Mouse (Mus musculus): ENCODE results near the gene Cd99l2. TPM values are rescaled to one million over a fixed set of nuclear protein-coding genes. Genes with fewer than 3 reads are reported as not detected.
"Not testable (repeated sequence)": the region's sequence is repeated elsewhere in the genome, so short reads cannot be mapped to it uniquely, and the experiment has no call there.

The Cd99l2 gene
- total RNA-seq (2021) = 10 to 100 TPM; 28.4 to 30.3 TPM
- long read RNA-seq, experiment 1, transcript Cd99l2-201 (10 exons, 3,600 nt) = major isoform, 16 of 32 reads
- long read RNA-seq, experiment 1, partial matches to known transcripts = 3 of 32 reads
- long read RNA-seq, experiment 1, other reads (novel, unspliced or antisense) = 11 of 32 reads
- long read RNA-seq, experiment 2, transcript Cd99l2-201 (10 exons, 3,600 nt) = major isoform, 17 of 29 reads
- long read RNA-seq, experiment 2, partial matches to known transcripts = 2 of 29 reads
- long read RNA-seq, experiment 2, other reads (novel, unspliced or antisense) = 7 of 29 reads

- peak; percentile 69 to 84 for DNase-seq (ENCODE audit: low spot score in 2 of 2)
Measured at GRCm38 (mm10) chrX:71492634-71493278, at the start of gene Cd99l2. Cd99l2 (minus strand) TSS chrX:71492849.

DNA sequence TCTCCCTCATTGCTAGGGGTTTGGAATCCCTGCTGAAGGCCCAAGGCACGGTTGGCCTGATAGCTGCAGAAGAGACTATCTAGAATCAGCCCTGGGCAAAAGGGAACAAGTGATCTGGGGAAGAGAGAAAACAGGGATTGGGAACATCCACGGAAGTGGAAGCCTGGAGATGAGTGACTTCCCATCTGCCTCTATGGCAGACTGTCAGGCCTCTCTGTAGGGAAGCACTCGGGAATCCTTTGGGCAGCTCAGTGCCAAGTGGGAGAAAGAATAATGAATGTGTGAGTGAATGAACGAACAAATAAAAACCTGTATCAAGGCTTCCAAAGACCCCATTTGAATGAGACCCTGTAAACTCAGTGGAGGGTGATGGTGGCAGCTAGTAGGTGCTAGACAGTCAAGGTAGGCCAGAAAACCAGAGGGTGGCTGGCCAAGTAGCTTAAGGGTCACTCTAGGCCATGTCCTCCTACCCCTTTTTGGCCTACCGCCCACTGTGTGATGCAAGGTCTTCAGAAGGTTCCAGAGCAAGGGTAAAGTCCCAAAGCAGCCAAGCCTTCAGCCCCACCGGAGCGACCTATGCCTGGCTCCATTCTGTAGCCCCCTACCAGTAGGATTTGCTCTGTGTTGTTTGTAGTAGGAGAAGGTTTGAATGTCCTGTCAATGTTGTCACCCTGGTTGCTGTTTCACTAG lies 48.3 kb upstream of the Cd99l2 start:
- no peak for DNase-seq (ENCODE audit: low spot score in 2 of 2)

DNA sequence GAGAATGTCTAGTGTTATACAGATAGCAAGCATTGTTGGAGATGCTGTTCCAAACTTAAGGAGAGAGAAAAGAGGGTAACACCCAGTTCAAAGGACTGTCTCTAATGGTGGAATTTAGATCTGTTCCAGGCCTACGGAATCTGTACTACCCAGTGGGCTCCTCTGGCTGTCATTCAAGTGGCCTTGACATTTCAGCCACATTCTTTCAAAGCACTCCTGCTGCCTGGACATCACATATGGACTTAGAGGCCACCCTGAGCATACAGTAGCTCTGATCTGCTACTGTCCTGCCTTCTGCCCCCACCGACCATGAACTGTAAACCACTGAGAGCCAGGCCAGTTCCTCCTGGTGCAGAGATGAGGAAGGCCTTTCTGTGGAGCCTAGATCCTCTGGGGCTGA lies 45.1 kb upstream of the Cd99l2 start:
- no peak for DNase-seq (ENCODE audit: low spot score in 2 of 2)

DNA sequence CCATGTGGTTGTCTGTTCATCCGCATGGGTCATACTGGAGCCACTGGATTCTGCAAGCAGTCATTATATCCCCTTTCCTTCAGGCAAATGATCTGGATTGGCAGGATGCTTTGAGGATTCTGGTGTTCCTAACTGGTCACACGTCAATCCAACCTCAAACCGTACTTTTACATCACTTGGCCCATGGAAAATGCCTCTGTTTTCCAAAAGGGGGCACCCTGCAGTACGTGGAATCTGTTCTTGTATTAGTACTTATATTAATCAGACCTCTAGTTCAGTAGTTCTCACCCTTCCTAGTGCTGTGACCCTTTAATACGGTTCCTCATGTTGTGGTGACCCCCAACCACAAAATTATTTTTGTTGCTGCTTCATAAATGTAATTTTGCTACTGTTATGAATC lies 41.5 kb upstream of the Cd99l2 start:
- no peak for DNase-seq (ENCODE audit: low spot score in 2 of 2)

GRCm38 (mm10) chrX:71532635-71533034 lies 40.0 kb upstream of the Cd99l2 start:
- DNase-seq (ENCODE audit: low spot score in 2 of 2) = no peak

DNA sequence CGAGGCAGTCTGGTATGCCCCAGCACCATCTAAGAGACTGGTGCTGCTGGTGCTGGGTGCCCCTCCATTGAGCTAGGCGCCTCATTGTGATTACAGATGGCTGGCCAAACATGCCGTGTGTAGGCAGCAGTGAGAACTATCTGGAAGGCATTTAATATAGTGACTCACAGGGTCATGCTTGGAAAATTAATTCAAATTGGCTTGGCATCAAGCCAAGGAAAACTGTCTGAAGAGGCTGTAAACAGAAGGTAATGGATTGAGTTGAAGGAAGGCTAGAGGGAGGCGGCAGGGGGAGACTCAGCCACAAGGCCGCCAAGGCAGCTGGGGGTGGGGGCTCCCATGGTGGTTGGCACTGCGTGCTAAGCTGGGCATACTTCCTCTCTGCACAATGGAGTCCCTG lies 36.0 kb upstream of the Cd99l2 start:
- DNase-seq (ENCODE audit: low spot score in 2 of 2) = no peak

GRCm38 (mm10) chrX:71528150-71528549 lies 35.5 kb upstream of the Cd99l2 start:
- no peak for DNase-seq (ENCODE audit: low spot score in 2 of 2)

DNA sequence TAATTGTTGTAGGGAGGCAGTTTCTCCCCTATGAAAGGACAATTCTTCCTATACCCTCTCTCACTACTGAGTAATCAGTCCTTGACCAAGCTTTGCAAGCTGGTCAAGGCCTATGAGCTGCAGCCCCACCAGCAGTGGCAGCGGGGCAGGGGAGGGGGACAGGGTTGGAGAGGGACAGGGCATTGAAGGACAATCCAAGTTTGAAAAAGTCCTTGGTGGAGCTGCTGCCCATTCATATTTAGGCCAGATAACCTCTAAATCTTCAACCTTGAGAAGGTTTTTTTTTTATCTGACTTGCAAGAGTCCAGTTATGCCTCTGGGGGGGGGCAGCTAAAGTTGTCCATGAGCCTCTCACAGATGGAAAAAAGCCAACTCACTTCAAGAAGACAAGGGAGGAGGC lies 34.8 kb upstream of the Cd99l2 start:
- DNase-seq (ENCODE audit: low spot score in 2 of 2) = no peak

GRCm38 (mm10) chrX:71525593-71526299 lies 33.1 kb upstream of the Cd99l2 start:
- DNase-seq (ENCODE audit: low spot score in 2 of 2) = no peak

DNA sequence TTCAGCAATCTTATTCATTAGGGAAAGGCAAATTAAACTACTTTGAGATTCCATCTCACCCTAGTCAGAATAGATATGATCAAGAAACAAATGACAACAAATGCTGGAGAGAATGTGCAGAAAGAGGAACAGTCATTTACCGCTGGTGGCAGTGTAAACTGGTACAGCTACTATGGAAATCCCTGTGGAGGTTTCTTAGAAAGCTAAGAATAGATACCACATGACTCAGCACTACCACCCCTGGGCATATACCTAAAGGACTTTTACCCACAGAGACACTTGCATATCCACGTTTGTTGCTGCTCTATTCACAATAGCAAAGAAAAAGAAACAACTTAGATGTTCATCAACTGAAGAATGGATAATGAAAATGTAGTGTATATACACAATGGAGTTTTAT lies 31.7 kb upstream of the Cd99l2 start:
- no peak for DNase-seq (ENCODE audit: low spot score in 2 of 2)

- no peak for DNase-seq (ENCODE audit: low spot score in 2 of 2)
Measured at GRCm38 (mm10) chrX:71522889-71523288, 30.2 kb upstream of the Cd99l2 start.

DNA sequence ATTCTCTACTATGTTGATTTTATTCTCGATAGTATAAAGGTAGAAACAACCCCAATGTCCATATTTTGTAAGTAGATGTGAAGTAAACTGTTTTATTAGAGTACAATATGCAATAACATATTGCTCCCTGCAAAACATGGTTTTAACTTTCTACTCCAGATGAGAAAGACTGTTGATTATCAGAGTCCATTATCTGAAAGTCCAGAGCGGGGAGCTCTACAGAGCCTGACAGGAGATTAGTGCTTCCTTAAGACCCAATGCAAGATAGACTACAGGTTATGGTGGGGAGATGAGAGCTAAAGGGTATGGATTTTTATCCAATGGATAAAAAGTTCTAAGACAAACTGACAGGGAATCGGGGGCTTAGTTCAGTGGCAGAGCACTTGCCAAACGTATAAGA lies 26.6 kb upstream of the Cd99l2 start:
- no peak for DNase-seq (ENCODE audit: low spot score in 2 of 2)

DNA sequence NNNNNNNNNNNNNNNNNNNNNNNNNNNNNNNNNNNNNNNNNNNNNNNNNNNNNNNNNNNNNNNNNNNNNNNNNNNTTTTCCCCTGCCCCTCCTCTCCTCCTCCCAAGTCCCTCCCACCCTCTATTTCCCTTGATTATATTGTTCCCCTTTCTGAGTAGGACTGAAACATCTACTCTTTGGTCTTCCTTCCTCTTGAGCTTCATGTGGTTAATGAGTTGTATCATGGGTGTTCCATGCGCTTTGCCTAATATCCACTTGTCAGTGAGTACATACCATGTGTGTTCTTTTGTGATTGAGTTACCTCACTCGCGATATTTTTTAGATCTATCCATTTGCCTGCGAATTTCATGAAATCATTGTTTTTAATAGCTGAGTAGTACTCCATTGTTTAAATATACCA lies 13.9 kb upstream of the Cd99l2 start:
- DNase-seq (ENCODE audit: low spot score in 2 of 2) = not testable (repeated sequence)

DNA sequence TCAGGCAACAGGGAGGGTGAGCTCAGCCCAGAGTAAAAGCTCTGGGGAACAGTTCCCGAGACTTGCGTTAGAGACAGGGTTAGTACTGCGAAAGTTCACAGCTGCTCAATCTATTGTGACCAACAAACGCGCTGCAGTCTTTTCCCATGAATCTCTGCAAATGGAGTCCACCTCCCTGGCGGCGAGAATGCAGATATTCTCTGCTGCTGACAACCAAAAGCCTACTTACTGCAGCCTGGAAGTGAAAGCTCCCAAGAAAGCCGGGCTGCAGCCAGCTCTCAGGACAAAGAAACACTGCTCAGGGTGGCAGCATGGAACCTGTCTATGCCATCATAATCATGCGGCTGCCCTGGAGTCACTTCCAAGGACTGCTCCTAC lies 619 bp upstream of the Cd99l2 start:
- DNase-seq (ENCODE audit: low spot score in 2 of 2) = peak in 1 of 2 experiments; percentile 27

DNA sequence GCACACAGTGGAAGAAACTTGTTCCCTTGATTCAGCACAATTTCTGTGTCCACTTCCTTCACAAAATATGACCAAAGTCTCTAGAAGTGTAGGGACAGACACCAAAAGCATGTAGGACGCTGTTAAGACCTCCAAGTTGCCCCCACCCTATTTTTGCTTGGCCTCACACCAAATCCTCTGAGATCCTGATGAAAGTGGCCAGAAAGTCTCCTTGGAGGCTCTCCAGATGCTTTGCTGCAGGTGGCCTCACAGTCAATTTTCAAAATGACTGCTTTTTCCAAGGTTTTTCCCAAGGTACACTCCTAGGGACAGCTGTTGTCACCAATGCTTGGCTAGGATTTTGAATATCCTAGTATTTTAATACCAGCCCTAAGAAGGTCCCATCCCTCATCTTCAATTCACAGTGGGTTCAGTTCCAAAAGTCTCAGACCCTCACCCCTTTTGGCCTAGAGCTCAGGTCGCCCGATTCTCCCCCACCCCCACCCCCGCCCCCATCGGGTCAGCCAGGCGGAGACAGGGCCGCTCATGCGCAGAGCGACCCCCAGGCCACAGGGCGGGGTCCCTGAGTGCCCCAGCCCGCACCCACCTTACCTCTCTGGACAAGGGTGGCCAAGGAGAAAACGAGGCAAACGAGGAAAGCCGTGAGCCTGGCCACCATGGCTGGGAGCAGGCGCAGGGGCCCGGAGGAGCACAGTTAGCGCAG lies 567 bp downstream of the Cd99l2 start:
- DNase-seq (ENCODE audit: low spot score in 2 of 2) = no peak

DNA sequence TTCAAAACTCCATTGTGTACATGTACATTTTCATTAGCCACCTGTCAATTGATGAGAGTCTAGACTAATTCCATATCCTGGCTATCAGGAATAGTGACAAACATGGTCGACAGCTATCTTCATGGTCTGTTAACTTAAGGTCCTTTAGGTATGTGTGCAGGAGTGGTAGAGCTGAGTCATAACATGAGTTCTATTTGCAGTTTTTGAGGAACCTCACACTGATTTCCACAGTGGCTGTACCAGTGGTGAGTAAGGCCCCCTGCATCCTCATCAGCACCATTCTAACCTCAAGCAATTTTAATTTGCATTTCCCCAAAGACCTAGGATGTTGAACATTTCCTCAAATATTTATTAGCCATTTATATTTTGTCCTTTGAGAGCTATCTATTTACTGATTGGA lies 3.3 kb downstream of the Cd99l2 start:
- DNase-seq (ENCODE audit: low spot score in 2 of 2) = no peak

- no peak for DNase-seq (ENCODE audit: low spot score in 2 of 2)
Measured at GRCm38 (mm10) chrX:71482244-71482643, 10.4 kb downstream of the Cd99l2 start.

GRCm38 (mm10) chrX:71475992-71476391 lies 16.7 kb downstream of the Cd99l2 start:
- DNase-seq (ENCODE audit: low spot score in 2 of 2) = no peak

- DNase-seq (ENCODE audit: low spot score in 2 of 2) = no peak
Measured at GRCm38 (mm10) chrX:71475497-71475896, 17.2 kb downstream of the Cd99l2 start.

DNA sequence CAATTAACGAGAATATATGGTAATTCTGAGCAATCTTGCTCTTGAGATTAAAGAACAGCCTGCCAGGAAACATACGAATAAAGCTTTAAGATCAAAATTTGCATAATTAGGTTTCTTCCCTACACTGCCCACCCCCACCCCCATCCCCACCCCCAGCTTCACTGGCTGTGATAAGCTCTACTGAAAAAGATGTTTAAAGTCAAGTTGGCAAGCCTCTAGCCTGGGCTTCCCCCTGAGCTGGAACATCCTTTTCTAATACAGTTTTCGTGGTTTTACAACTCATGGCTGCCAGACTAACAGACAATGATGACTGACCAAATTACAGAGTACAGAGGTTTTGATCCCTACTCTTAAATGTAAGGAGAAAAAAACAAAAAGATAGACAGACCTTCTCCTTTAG lies 17.6 kb downstream of the Cd99l2 start:
- no peak for DNase-seq (ENCODE audit: low spot score in 2 of 2)

DNA sequence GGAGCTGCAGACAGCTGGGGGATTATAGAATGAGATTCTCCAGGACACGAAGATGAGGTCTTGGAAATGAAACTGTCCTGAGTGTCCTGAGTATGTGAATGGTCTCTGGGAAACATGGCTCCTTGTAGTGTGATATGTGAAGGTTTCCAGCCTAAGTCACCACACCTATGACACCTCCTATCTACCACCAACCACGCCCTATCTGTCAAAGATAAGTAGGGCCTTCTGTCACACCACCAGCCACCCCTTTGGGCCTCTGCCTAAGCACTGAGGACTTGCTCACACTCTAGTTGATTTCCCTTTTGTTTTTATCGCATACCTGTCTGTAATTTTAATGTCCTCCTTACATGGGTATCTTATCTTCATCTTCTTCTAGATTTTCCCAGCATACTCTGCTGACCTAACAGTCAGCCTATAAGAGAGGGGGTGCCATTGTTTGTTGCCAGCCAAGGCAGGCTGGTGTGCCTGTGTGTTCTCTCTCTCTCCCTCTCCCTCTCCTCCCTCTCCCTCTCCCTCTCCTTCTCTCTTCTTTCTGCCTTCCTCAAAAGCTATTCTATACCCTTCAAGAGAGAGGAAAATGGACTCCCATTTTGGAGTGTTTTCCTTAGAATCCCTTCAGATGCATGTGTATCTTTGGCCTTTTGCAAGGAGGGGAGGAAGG lies 18.2 kb downstream of the Cd99l2 start:
- no peak for DNase-seq (ENCODE audit: low spot score in 2 of 2)
